Mouse (Mus musculus): ENCODE data around the gene Fam71a. TPM values are rescaled to one million over a fixed set of nuclear protein-coding genes. Genes with fewer than 3 reads are reported as not detected.
A peak's percentile ranks its signal among the peaks of the same experiment; 100 is the strongest.
"Not testable (repeated sequence)": the region's sequence is repeated elsewhere in the genome, so short reads cannot be mapped to it uniquely, and the experiment has no call there.

Fam71a gene
- polyA plus RNA-seq, 1 experiment from 2014 or later = not detected

DNA sequence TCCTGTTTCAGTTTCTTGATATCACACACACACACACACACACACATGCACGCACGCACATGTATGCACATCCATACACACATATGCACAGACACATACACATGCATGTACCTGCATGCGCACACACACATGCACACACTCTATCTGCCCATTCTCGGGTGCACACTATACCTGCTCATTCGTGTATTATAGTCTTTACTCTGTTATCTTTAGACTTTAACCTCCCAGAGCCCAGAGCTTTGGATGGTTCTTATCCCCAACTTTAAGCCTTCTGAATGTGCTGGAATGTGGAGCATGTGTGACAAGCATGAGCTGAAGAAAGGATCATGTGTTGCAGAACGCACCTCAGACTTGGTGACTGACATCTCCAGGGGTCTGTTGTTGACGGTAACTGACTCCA lies 12.3 kb upstream of the Fam71a start:
- DNase-seq (ENCODE audit: low spot score) (no peak), ATAC-seq (replicated peaks; ENCODE audit: low FRiP score) (no peak)
- no peak overlapping the region for H3K4me2 ChIP-seq (ENCODE audit: low read depth, low read length, severe bottlenecking)
- H3K9ac ChIP-seq (ENCODE audit: low read length) = no peak overlapping the region
- no peak overlapping the region for H3K4me3 ChIP-seq (ENCODE audit: low read depth, low read length)
- no peaks in the 10 kb centered on the region for H3K36me3 ChIP-seq (ENCODE audit: control insufficient read depth, insufficient read depth, low read length)
- no peaks in the 10 kb centered on the region for H3K9me3 ChIP-seq (ENCODE audit: control insufficient read depth, low read length)
- H3K27ac ChIP-seq (ENCODE audit: low read depth, low read length) = no peak overlapping the region
- H3K4me1 ChIP-seq (replicated peaks; ENCODE audit: control insufficient read depth, insufficient read depth, low read length) = peaks cover 2% of the 10 kb centered on the region; the same call in 1 of the 2 replicates
- WGBS = 77% methylated on average over 7 of the region's 7 CpGs
- H3K27me3 ChIP-seq (ENCODE audit: control insufficient read depth, insufficient read depth, low read length) = peaks cover 13% of the 10 kb centered on the region

- Histone ChIP-seq H3K4me1 (replicated peaks; ENCODE audit: control insufficient read depth, insufficient read depth, low read length) (no peaks in the 10 kb centered on the region), H3K27me3 (ENCODE audit: control insufficient read depth, insufficient read depth, low read length) (no peaks in the 10 kb centered on the region), H3K4me2 (ENCODE audit: low read depth, low read length, severe bottlenecking) (no peak overlapping the region), H3K27ac (ENCODE audit: low read depth, low read length) (no peak overlapping the region), H3K4me3 (ENCODE audit: low read depth, low read length) (no peak overlapping the region), H3K36me3 (ENCODE audit: control insufficient read depth, insufficient read depth, low read length) (no peaks in the 10 kb centered on the region), H3K9ac (ENCODE audit: low read length) (no peak overlapping the region), H3K9me3 (ENCODE audit: control insufficient read depth, low read length) (no peaks in the 10 kb centered on the region)
- DNase-seq (ENCODE audit: low spot score) = peak; percentile 56
- WGBS = 26% methylated on average over 6 of the region's 6 CpGs
- no peak for ATAC-seq (replicated peaks; ENCODE audit: low FRiP score)
These were observed 7.9 kb upstream of the Fam71a start for GRCm38 (mm10) chr1:191172487-191172886.

GRCm38 (mm10) chr1:191170444-191170843 lies 5.8 kb upstream of the Fam71a start:
- no peaks in the 10 kb centered on the region for H3K9me3 ChIP-seq (ENCODE audit: control insufficient read depth, low read length)
- H3K4me1 ChIP-seq (replicated peaks; ENCODE audit: control insufficient read depth, insufficient read depth, low read length) = no peaks in the 10 kb centered on the region
- H3K9ac ChIP-seq (ENCODE audit: low read length) = no peak overlapping the region
- H3K4me2 ChIP-seq (ENCODE audit: low read depth, low read length, severe bottlenecking) = no peak overlapping the region
- 85% methylated on average over 2 of the region's 2 CpGs for WGBS
- DNase-seq (ENCODE audit: low spot score) = no peak
- H3K27me3 ChIP-seq (ENCODE audit: control insufficient read depth, insufficient read depth, low read length) = no peaks in the 10 kb centered on the region
- H3K4me3 ChIP-seq (ENCODE audit: low read depth, low read length) = no peak overlapping the region
- H3K36me3 ChIP-seq (ENCODE audit: control insufficient read depth, insufficient read depth, low read length) = no peaks in the 10 kb centered on the region
- no peak overlapping the region for H3K27ac ChIP-seq (ENCODE audit: low read depth, low read length)
- ATAC-seq (replicated peaks; ENCODE audit: low FRiP score) = no peak

- ATAC-seq (replicated peaks; ENCODE audit: low FRiP score) = no peak
- 88% methylated on average over 4 of the region's 4 CpGs for WGBS
These were observed 1.6 kb upstream of the Fam71a start for GRCm38 (mm10) chr1:191166189-191166588.

DNA sequence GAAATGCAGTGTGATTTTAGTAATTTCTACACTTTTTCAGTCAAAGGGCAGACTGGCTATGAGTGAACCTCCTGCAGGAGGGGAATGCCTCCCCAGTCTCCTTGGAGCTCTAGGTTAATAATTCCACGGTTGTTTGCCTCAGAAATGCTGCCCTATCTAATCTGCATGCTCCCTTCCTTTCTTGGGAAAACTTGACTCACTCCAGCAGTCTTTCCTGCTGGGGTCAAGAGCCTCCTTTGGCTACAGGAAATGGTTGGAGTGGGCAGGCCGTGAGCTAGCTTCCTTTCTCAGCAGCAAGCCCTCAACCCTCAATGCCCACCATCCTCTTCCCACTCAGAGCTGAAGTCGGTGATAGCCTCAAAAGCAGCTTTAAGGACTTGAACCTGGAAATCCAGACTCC lies 10.3 kb downstream of the Fam71a start:
- 59% methylated on average over 3 of the region's 3 CpGs for WGBS
- Histone ChIP-seq H3K4me1 (replicated peaks; ENCODE audit: control insufficient read depth, insufficient read depth, low read length) (no peaks in the 10 kb centered on the region), H3K27ac (ENCODE audit: low read depth, low read length) (no peak overlapping the region), H3K4me3 (ENCODE audit: low read depth, low read length) (no peak overlapping the region), H3K4me2 (ENCODE audit: low read depth, low read length, severe bottlenecking) (no peak overlapping the region), H3K36me3 (ENCODE audit: control insufficient read depth, insufficient read depth, low read length) (no peaks in the 10 kb centered on the region), H3K9ac (ENCODE audit: low read length) (no peak overlapping the region), H3K9me3 (ENCODE audit: control insufficient read depth, low read length) (no peaks in the 10 kb centered on the region), H3K27me3 (ENCODE audit: control insufficient read depth, insufficient read depth, low read length) (no peaks in the 10 kb centered on the region)
- DNase-seq (ENCODE audit: low spot score) (no peak), ATAC-seq (replicated peaks; ENCODE audit: low FRiP score) (no peak)

More at GRCm38 (mm10) chr1:191166189-191166588, 1.6 kb upstream of the Fam71a start:
- H3K9me3 ChIP-seq (ENCODE audit: control insufficient read depth, low read length) = no peaks in the 10 kb centered on the region
- no peak overlapping the region for H3K4me3 ChIP-seq (ENCODE audit: low read depth, low read length)
- H3K27ac ChIP-seq (ENCODE audit: low read depth, low read length) = no peak overlapping the region
- H3K9ac ChIP-seq (ENCODE audit: low read length) = no peak overlapping the region
- H3K4me2 ChIP-seq (ENCODE audit: low read depth, low read length, severe bottlenecking) = no peak overlapping the region
- no peaks in the 10 kb centered on the region for H3K36me3 ChIP-seq (ENCODE audit: control insufficient read depth, insufficient read depth, low read length)
- H3K27me3 ChIP-seq (ENCODE audit: control insufficient read depth, insufficient read depth, low read length) = no peaks in the 10 kb centered on the region
- no peaks in the 10 kb centered on the region for H3K4me1 ChIP-seq (replicated peaks; ENCODE audit: control insufficient read depth, insufficient read depth, low read length)
- DNase-seq (ENCODE audit: low spot score) = no peak

DNA sequence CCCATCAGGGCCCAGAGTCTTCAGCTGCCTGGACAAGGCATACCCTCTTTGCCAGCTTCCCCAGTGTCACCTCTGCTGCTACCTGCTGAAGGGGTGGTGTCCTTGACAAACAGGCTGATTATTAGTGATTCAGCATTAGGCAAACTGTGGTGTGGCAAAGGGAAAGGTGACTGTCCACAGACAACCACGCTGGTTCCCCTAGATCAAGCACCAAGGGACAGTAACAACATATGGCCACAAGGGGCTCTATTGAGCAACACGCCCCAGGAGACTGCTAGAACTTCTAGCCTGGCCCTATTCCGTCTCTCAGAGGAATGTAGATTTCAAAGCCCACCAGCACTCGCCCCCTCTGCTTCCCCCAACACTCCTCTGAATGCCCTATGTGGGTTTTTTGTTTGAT lies 11.6 kb downstream of the Fam71a start:
- no peaks in the 10 kb centered on the region for H3K4me1 ChIP-seq (replicated peaks; ENCODE audit: control insufficient read depth, insufficient read depth, low read length)
- H3K9me3 ChIP-seq (ENCODE audit: control insufficient read depth, low read length) = no peaks in the 10 kb centered on the region
- no peak overlapping the region for H3K27ac ChIP-seq (ENCODE audit: low read depth, low read length)
- WGBS = 15% methylated on average over 4 of the region's 4 CpGs
- no peak overlapping the region for H3K4me2 ChIP-seq (ENCODE audit: low read depth, low read length, severe bottlenecking)
- ATAC-seq (replicated peaks; ENCODE audit: low FRiP score) = peak; percentile 39; the same call in 1 of the 2 replicates
- DNase-seq (ENCODE audit: low spot score) = peak; percentile 65
- no peaks in the 10 kb centered on the region for H3K36me3 ChIP-seq (ENCODE audit: control insufficient read depth, insufficient read depth, low read length)
- H3K4me3 ChIP-seq (ENCODE audit: low read depth, low read length) = no peak overlapping the region
- H3K27me3 ChIP-seq (ENCODE audit: control insufficient read depth, insufficient read depth, low read length) = no peaks in the 10 kb centered on the region
- no peak overlapping the region for H3K9ac ChIP-seq (ENCODE audit: low read length)

DNA sequence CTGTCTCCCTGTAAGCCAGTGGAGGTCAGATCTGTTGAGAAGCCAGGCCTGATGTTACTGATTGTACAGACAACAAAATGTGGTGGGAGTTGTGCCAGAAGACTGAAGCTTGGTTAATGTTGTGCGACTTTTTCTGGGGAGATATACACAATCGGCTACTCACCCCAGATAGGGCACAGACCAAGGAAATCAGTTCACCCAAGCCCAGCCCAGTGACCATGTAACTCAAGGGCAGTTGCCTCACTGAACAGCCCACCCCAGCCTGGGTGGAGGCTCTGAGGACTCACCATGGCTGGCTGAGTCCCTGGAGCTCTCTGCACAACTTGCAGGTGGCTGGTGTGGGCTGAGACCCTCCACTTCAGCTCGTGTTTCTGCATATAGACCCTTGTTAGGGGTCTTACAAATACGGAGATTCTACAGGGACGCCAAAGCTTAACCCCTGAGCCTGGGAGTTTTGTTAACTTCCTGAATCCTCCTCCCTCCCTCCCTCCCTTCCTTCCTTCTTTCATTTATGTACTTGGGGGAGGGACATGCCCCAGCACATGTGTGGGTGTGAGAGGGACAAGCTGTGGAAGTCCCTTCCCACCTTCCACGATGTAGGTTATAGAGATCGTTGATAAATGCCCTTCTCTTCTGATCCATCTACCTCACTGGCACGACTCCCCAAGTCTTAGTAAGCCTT lies 13.6 kb downstream of the Fam71a start:
- no peak overlapping the region for H3K9ac ChIP-seq (ENCODE audit: low read length)
- H3K4me3 ChIP-seq (ENCODE audit: low read depth, low read length) = no peak overlapping the region
- no peak for DNase-seq (ENCODE audit: low spot score)
- H3K36me3 ChIP-seq (ENCODE audit: control insufficient read depth, insufficient read depth, low read length) = no peaks in the 10 kb centered on the region
- 78% methylated on average over 8 of the region's 8 CpGs for WGBS
- ATAC-seq (replicated peaks; ENCODE audit: low FRiP score) = no peak
- H3K27me3 ChIP-seq (ENCODE audit: control insufficient read depth, insufficient read depth, low read length) = no peaks in the 10 kb centered on the region
- H3K4me1 ChIP-seq (replicated peaks; ENCODE audit: control insufficient read depth, insufficient read depth, low read length) = no peaks in the 10 kb centered on the region
- H3K9me3 ChIP-seq (ENCODE audit: control insufficient read depth, low read length) = no peaks in the 10 kb centered on the region
- no peak overlapping the region for H3K27ac ChIP-seq (ENCODE audit: low read depth, low read length)
- H3K4me2 ChIP-seq (ENCODE audit: low read depth, low read length, severe bottlenecking) = no peak overlapping the region

- H3K36me3 ChIP-seq (ENCODE audit: control insufficient read depth, insufficient read depth, low read length); ATAC-seq (replicated peaks; ENCODE audit: low FRiP score); H3K27me3 ChIP-seq (ENCODE audit: control insufficient read depth, insufficient read depth, low read length); H3K9ac ChIP-seq (ENCODE audit: low read length); H3K9me3 ChIP-seq (ENCODE audit: control insufficient read depth, low read length); H3K27ac ChIP-seq (ENCODE audit: low read depth, low read length); H3K4me3 ChIP-seq (ENCODE audit: low read depth, low read length); H3K4me1 ChIP-seq (replicated peaks; ENCODE audit: control insufficient read depth, insufficient read depth, low read length); DNase-seq (ENCODE audit: low spot score); H3K4me2 ChIP-seq (ENCODE audit: low read depth, low read length, severe bottlenecking): not testable (repeated sequence)
- 90% methylated on average over 5 of the region's 5 CpGs for WGBS
These were observed 15.1 kb downstream of the Fam71a start for GRCm38 (mm10) chr1:191149489-191149888.

- no peak overlapping the region for H3K4me3 ChIP-seq (ENCODE audit: low read depth, low read length)
- no peaks in the 10 kb centered on the region for H3K9me3 ChIP-seq (ENCODE audit: control insufficient read depth, low read length)
- H3K36me3 ChIP-seq (ENCODE audit: control insufficient read depth, insufficient read depth, low read length) = no peaks in the 10 kb centered on the region
- H3K9ac ChIP-seq (ENCODE audit: low read length) = no peak overlapping the region
- H3K27ac ChIP-seq (ENCODE audit: low read depth, low read length) = no peak overlapping the region
- no peak overlapping the region for H3K4me2 ChIP-seq (ENCODE audit: low read depth, low read length, severe bottlenecking)
- no peaks in the 10 kb centered on the region for H3K4me1 ChIP-seq (replicated peaks; ENCODE audit: control insufficient read depth, insufficient read depth, low read length)
- WGBS = 90% methylated on average over 8 of the region's 8 CpGs
- no peaks in the 10 kb centered on the region for H3K27me3 ChIP-seq (ENCODE audit: control insufficient read depth, insufficient read depth, low read length)
- DNase-seq (ENCODE audit: low spot score) = no peak
- no peak for ATAC-seq (replicated peaks; ENCODE audit: low FRiP score)
These were observed 23.6 kb downstream of the Fam71a start for GRCm38 (mm10) chr1:191140983-191141382.

Data from forebrain, embryonic 11.5 days (tissue).